Mouse (Mus musculus) embryonic facial prominence, embryonic 12.5 days (tissue): ENCODE measurements around the gene Eefsec. TPM values are rescaled to one million over a fixed set of nuclear protein-coding genes. Genes with fewer than 3 reads are reported as not detected.

ENCODE experiments used
- ATAC-seq: fragments of 200-750 bp; cut with Nextera tagmentation; 2 replicates; pipeline ENCODE4 v1.8.0; 2017; ENCODE audit not compliant: insufficient number of reproducible peaks, insufficient read depth, low FRiP score, low TSS enrichment
- H3K27ac ChIP-seq: fragments of 300-500 bp; sonication (generic); 2 replicates; pipeline ENCODE4 v1.5.1; 2016; ENCODE audit warnings: mild to moderate bottlenecking
- H3K27me3 ChIP-seq: fragments of 300-500 bp; sonication (generic); 2 replicates; pipeline ENCODE4 v1.6.1; 2016; ENCODE audit warnings: mild to moderate bottlenecking, moderate library complexity
- H3K36me3 ChIP-seq: fragments of 300-500 bp; sonication (generic); 2 replicates; pipeline ENCODE4 v1.6.1; 2016; ENCODE audit warnings: mild to moderate bottlenecking
- H3K4me1 ChIP-seq: fragments of 300-500 bp; sonication (generic); 2 replicates; pipeline ENCODE4 v1.6.1; 2016
- H3K4me2 ChIP-seq: fragments of 300-500 bp; sonication (generic); replicated peaks from 2 replicates; pipeline ENCODE4 v1.6.1; 2016; ENCODE audit warnings: mild to moderate bottlenecking, moderate library complexity
- H3K4me3 ChIP-seq: fragments of 300-500 bp; sonication (generic); 2 replicates; pipeline ENCODE4 v1.5.1; 2016; ENCODE audit warnings: mild to moderate bottlenecking
- H3K9ac ChIP-seq: fragments of 300-500 bp; sonication (generic); 2 replicates; pipeline ENCODE4 v1.6.1; 2016; ENCODE audit warnings: mild to moderate bottlenecking, moderate library complexity
- H3K9me3 ChIP-seq: fragments of 300-500 bp; sonication (generic); 2 replicates; pipeline ENCODE4 v1.6.1; 2016; ENCODE audit warnings: mild to moderate bottlenecking, moderate library complexity
- WGBS: fragments of 180-500 bp; shearing (Covaris S2); methylation state at CpG from one replicate; pipeline ENCODE4 v1.1.7; 2016; 5-methylcytosine and 5-hydroxymethylcytosine counted together
- polyA plus RNA-seq: library from polyadenylated mRNA; unstranded; fragments of >200 nt; fragmentation: Nextera tagmentation; extraction: Ambion mirVana; gene quantifications from 2 replicates; pipeline ENCODE4 v1.2.1, GENCODE M21; 2016

The Eefsec gene
- polyA plus RNA-seq, 1 experiment from 2014 or later: 38.1 TPM

DNA sequence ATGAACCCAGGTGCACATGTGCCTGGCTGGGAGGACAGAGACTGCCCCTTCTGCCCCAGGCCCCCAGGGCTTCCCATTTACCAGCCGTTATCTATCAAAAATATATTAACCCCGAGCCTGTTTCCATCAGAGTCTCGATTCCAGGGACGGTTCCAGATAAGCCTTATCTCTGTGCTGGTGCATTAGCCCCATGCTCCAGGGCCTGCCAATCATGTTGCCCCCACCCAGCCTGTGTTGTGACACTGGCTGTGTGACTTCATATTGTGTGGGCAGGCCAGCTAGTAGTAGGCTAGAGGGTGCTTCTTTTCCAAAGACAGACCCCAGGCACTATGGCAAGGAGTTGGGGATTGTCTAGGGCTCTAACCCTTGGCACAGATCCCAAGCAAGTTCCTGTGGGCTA lies 190.9 kb downstream of the Eefsec start:
- Histone ChIP-seq H3K27me3 (no peaks in the 10 kb centered on the region), H3K4me3 (no peak overlapping the region), H3K4me1 (no peaks in the 10 kb centered on the region), H3K9ac (no peak overlapping the region), H3K27ac (no peak overlapping the region), H3K36me3 (peaks cover 17% of the 10 kb centered on the region), H3K9me3 (no peaks in the 10 kb centered on the region), H3K4me2 (no peak overlapping the region)
- no peak for ATAC-seq
- 71% methylated on average over 4 of the region's 4 CpGs for WGBS

- Histone ChIP-seq H3K4me2 (no peak overlapping the region), H3K4me1 (no peaks in the 10 kb centered on the region), H3K27ac (no peak overlapping the region), H3K27me3 (no peaks in the 10 kb centered on the region), H3K4me3 (no peak overlapping the region), H3K9ac (no peak overlapping the region), H3K36me3 (peaks cover 17% of the 10 kb centered on the region), H3K9me3 (no peaks in the 10 kb centered on the region)
- 73% methylated on average over 6 of the region's 6 CpGs for WGBS
- no peak for ATAC-seq
These were observed 192.3 kb downstream of the Eefsec start for GRCm38 (mm10) chr6:88254082-88254481.

GRCm38 (mm10) chr6:88251798-88252478 lies 194.4 kb downstream of the Eefsec start:
- Histone ChIP-seq H3K27ac (no peak overlapping the region), H3K9ac (no peak overlapping the region), H3K4me1 (peaks cover under 1% of the 10 kb centered on the region; the same call in 1 of the 2 replicates), H3K36me3 (peaks cover 7% of the 10 kb centered on the region; the same call in 1 of the 2 replicates), H3K4me2 (no peak overlapping the region), H3K27me3 (no peaks in the 10 kb centered on the region), H3K9me3 (no peaks in the 10 kb centered on the region), H3K4me3 (no peak overlapping the region)
- ATAC-seq: no peak
- WGBS: 81% methylated on average over 7 of the region's 7 CpGs

DNA sequence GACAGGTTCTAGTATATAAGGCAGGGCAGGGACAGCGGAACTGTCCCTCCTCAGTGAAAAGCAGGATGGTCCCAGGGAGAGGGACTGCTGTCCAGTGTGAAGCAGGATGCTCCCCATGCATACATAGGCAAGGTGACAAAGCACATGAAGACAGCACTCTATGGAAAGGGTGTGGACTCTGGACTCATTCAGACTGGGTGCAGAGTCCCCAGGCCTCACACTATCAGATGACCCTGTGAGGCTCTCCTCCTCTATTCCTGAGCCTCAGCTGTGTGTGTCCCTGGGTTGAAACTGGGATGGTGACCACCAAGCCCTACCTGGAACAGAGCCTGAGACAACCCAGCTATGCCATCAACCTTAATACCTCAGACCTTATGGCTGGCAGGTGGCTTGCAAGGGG lies 194.9 kb downstream of the Eefsec start:
- H3K4me1 ChIP-seq: peaks cover 6% of the 10 kb centered on the region; the same call in 1 of the 2 replicates
- 80% methylated on average over 1 of the region's 1 CpGs for WGBS
- no peaks in the 10 kb centered on the region for H3K9me3 ChIP-seq
- H3K4me2 ChIP-seq: no peak overlapping the region
- H3K27ac ChIP-seq: no peak overlapping the region
- ATAC-seq: no peak
- no peak overlapping the region for H3K9ac ChIP-seq
- no peak overlapping the region for H3K4me3 ChIP-seq
- H3K27me3 ChIP-seq: no peaks in the 10 kb centered on the region
- H3K36me3 ChIP-seq: 0 out of 2 replicates have a peak, but pooled peaks cover 2% of the 10 kb centered on the region

DNA sequence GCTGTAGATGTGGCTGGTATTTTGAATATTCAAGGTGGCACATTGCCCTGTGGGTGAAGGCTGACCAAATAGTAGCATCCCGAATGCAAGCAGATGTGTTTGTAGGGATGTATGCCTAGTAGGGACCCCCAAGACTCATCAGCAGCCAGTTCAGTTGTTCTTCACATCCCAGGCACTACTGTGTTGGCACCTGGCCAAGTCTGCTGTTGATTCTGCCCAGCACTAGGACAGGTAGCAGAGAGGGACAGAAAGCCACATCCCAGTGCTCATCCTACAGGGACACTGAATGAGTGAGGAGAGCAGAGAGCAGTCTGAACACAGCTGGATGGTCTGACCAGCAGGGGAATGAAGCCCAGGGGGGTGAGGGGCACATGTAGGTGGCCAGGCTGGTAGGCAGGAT lies 197.1 kb downstream of the Eefsec start:
- no peaks in the 10 kb centered on the region for H3K36me3 ChIP-seq
- no peak for ATAC-seq
- H3K27ac ChIP-seq: no peak overlapping the region
- H3K9ac ChIP-seq: no peak overlapping the region
- H3K4me1 ChIP-seq: peaks cover 7% of the 10 kb centered on the region; the same call in 1 of the 2 replicates
- 93% methylated on average over 1 of the region's 1 CpGs for WGBS
- H3K4me3 ChIP-seq: no peak overlapping the region
- no peaks in the 10 kb centered on the region for H3K9me3 ChIP-seq
- H3K4me2 ChIP-seq: no peak overlapping the region
- H3K27me3 ChIP-seq: no peaks in the 10 kb centered on the region

DNA sequence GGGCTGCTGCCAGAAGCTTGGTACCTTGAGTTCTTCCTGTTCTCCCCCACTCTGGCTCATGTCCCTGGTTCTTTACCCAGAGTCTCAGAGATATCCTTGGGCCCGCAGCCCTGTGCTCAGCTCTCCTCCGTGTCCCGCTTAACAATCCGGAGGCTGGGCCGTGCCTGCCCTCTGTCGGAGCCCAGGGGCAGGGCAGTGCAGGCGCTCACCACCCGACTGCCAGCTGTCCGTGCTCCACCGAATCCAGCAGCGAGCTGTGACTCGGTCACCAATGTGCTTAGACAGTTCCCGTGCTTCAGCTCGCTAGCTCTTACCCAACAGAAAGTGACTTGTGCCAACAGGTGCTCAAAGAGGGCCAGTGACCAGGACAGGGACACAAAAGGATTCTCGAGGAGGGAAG lies 203.7 kb downstream of the Eefsec start:
- H3K9ac ChIP-seq: no peak overlapping the region
- 2% methylated on average over 15 of the region's 15 CpGs for WGBS
- peaks cover 22% of the 10 kb centered on the region for H3K27me3 ChIP-seq
- H3K27ac ChIP-seq: no peak overlapping the region
- no peak for ATAC-seq
- no peak overlapping the region for H3K4me3 ChIP-seq
- H3K9me3 ChIP-seq: no peaks in the 10 kb centered on the region
- H3K4me2 ChIP-seq: no peak overlapping the region
- H3K4me1 ChIP-seq: peaks cover 13% of the 10 kb centered on the region; the same call in 1 of the 2 replicates
- H3K36me3 ChIP-seq: no peaks in the 10 kb centered on the region

- H3K4me2 ChIP-seq: peak overlapping the region; percentile 46
- H3K9ac ChIP-seq: no peak overlapping the region
- H3K4me3 ChIP-seq: no peak overlapping the region
- no peaks in the 10 kb centered on the region for H3K9me3 ChIP-seq
- H3K36me3 ChIP-seq: no peaks in the 10 kb centered on the region
- peaks cover 5% of the 10 kb centered on the region for H3K4me1 ChIP-seq
- peaks cover 45% of the 10 kb centered on the region for H3K27me3 ChIP-seq
- H3K27ac ChIP-seq: no peak overlapping the region
- no peak for ATAC-seq
- WGBS: 18% methylated on average over 7 of the region's 7 CpGs
These were observed 209.8 kb downstream of the Eefsec start for GRCm38 (mm10) chr6:88236513-88236912.

GRCm38 (mm10) chr6:88235983-88236382 lies 210.4 kb downstream of the Eefsec start:
- no peak for ATAC-seq
- Histone ChIP-seq H3K4me3 (peak overlapping the region; percentile 12; the same call in 1 of the 2 replicates), H3K27me3 (peaks cover 45% of the 10 kb centered on the region), H3K27ac (no peak overlapping the region), H3K36me3 (no peaks in the 10 kb centered on the region), H3K9me3 (no peaks in the 10 kb centered on the region), H3K4me1 (peaks cover 5% of the 10 kb centered on the region), H3K9ac (no peak overlapping the region), H3K4me2 (peak overlapping the region; percentile 46)
- WGBS: 2% methylated on average over 17 of the region's 17 CpGs

- Histone ChIP-seq H3K27ac (no peak overlapping the region), H3K4me1 (peaks cover 5% of the 10 kb centered on the region), H3K36me3 (no peaks in the 10 kb centered on the region), H3K9me3 (no peaks in the 10 kb centered on the region), H3K9ac (no peak overlapping the region), H3K4me2 (no peak overlapping the region), H3K4me3 (no peak overlapping the region), H3K27me3 (peaks cover 45% of the 10 kb centered on the region)
- 25% methylated on average over 8 of the region's 8 CpGs for WGBS
- no peak for ATAC-seq
These were observed 210.9 kb downstream of the Eefsec start for GRCm38 (mm10) chr6:88235461-88235860.

DNA sequence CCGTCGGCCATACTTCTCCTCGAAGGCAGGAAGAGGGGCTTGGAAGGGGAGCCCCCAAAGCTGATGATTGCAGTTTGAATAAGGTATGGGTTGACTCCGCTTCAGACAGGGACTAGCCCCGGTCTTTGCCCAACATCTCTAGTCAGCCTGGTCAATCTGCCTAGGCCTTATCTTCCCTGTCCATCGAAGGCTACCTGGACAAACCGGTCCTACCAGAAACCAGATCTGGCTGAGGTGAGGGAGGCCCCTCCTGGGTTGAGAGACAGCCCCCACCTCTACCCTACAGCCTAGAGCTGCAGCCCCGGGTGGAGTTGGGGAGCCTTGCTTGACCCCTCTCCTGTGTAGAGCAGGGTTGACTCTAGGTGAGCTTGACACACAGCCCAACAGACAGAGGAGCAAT lies 212.3 kb downstream of the Eefsec start:
- no peak overlapping the region for H3K4me3 ChIP-seq
- H3K27me3 ChIP-seq: peaks cover 39% of the 10 kb centered on the region
- H3K4me1 ChIP-seq: peaks cover 5% of the 10 kb centered on the region
- no peak overlapping the region for H3K4me2 ChIP-seq
- H3K36me3 ChIP-seq: no peaks in the 10 kb centered on the region
- ATAC-seq: no peak
- 64% methylated on average over 8 of the region's 8 CpGs for WGBS
- H3K9ac ChIP-seq: no peak overlapping the region
- no peaks in the 10 kb centered on the region for H3K9me3 ChIP-seq
- H3K27ac ChIP-seq: no peak overlapping the region

DNA sequence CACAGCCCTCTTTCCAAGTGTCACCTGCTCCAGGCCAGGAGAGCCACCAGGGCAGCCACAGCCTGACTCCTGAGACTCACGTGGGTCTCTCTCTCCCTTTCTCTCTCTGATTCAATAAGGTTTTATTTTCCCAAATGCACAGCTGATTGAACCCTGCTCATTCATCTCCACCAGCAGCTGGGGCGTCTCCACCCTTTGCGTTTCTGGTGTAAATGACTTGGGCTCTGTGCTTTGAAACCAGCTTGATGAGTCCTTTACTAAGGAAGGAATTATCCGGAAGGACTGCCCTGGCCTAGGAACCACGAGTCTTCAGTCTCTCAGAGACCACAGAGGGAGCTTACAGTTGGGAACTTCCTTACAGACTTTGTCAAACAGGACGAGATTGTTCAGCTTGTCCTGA lies 214.1 kb downstream of the Eefsec start:
- ATAC-seq: no peak
- Histone ChIP-seq H3K36me3 (no peaks in the 10 kb centered on the region), H3K27me3 (peaks cover 32% of the 10 kb centered on the region), H3K27ac (no peak overlapping the region), H3K9ac (no peak overlapping the region), H3K4me1 (peaks cover 8% of the 10 kb centered on the region), H3K9me3 (no peaks in the 10 kb centered on the region), H3K4me2 (no peak overlapping the region), H3K4me3 (no peak overlapping the region)
- WGBS: 70% methylated on average over 6 of the region's 6 CpGs

GRCm38 (mm10) chr6:88231821-88232220 lies 214.5 kb downstream of the Eefsec start:
- Histone ChIP-seq H3K27me3 (peaks cover 29% of the 10 kb centered on the region), H3K36me3 (no peaks in the 10 kb centered on the region), H3K4me3 (no peak overlapping the region), H3K4me1 (peaks cover 8% of the 10 kb centered on the region), H3K27ac (no peak overlapping the region), H3K9me3 (no peaks in the 10 kb centered on the region), H3K9ac (no peak overlapping the region), H3K4me2 (no peak overlapping the region)
- 71% methylated on average over 7 of the region's 7 CpGs for WGBS
- ATAC-seq: no peak
